Comparison of ENCODE assay signal across 8 mouse cellular contexts in the genomic region with DNA sequence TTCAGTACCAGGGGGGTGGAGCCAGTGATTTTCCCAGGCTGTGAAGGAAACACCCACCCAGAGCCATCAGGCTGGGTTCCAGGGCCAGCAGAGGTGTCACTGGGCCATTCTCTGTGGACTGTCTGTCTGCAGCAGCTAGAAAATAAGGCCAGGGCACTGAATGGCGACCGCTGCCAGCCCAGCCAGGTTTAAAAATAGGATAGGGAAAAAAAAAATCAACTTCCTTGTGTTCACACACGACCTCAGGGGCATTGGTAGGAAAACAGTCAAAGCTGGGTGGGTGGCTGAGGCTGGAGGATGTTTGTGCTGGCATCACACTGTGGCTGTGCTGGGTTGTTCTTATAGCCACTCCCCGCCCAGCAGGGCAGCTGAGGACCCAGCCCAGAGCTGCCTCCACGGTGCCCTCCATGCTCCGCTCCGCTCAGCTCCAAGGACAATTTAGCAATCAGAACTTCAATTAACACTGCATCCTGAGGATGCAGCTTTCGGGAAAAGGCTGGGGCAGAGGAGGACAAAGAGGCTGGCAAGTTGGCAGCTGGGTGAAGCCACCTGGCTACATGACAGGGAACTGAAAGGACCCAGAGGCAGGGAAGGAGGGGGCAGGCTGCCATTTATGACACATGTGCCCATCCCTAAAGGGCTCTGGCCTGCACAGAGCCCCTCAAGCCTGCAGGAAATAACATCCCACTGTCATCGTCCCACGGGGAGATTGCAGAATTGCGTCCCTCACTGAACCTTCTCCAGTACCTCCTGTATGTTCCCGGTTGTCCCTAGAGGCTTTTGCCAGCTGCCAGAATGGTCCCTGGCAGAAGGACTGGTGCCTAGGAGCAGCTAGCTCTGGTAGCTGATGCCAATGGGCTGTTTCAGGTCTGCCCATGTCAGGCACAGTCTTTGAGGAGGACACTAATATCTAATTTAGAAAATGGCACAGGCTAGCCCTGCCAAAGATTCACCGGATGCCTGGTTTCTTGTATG. TPM values are rescaled to one million over a fixed set of nuclear protein-coding genes. Genes with fewer than 3 reads are reported as not detected.
DNase-seq lines count a peak whose midpoint lies in the region; ATAC-seq lines count a peak whose summit lies in the region.

No protein-coding gene starts in this region.

- no peak overlapping the region for H3K4me3 ChIP-seq in embryonic facial prominence, embryonic 14.5 days (ENCODE audit: low read depth, low read length)

- ATAC-seq in embryonic facial prominence, embryonic 14.5 days (ENCODE audit: low read depth): no peak

- H3K4me1 ChIP-seq in embryonic facial prominence, embryonic 14.5 days (ENCODE audit: control insufficient read depth, insufficient read depth, low read length): 0 out of 2 replicates have a peak, but pooled peaks cover 4% of the 10 kb centered on the region

- H3K9me3 ChIP-seq in embryonic facial prominence, embryonic 14.5 days (ENCODE audit: control insufficient read depth, low read length): no peaks in the 10 kb centered on the region

- no peak overlapping the region for H3K4me2 ChIP-seq in embryonic facial prominence, embryonic 14.5 days (ENCODE audit: low read depth, low read length)

- intact Hi-C loops in heart, postnatal 14 days (cut with DNase I): loop anchor here (2.0 kb wide), 1 partner anchor 65 kb away; a partner anchor contains a TSS

- no peaks in the 10 kb centered on the region for H3K36me3 ChIP-seq in embryonic facial prominence, embryonic 14.5 days (ENCODE audit: control insufficient read depth, insufficient read depth, low read length)

- no peaks in the 10 kb centered on the region for H3K27me3 ChIP-seq in embryonic facial prominence, embryonic 14.5 days (replicated peaks; ENCODE audit: control insufficient read depth, insufficient read depth, low read length)

- no peak overlapping the region for H3K9ac ChIP-seq in embryonic facial prominence, embryonic 14.5 days (ENCODE audit: low read depth, low read length)

- peak overlapping the region; percentile 44; the same call in 1 of the 2 replicates for H3K27ac ChIP-seq in embryonic facial prominence, embryonic 14.5 days (replicated peaks; ENCODE audit: low read depth, low read length)

- peak; percentile 37 to 49 for DNase-seq in layer of hippocampus, postnatal 10 days (ENCODE audit: low spot score in 2 of 2)
- no peak for DNase-seq in layer of hippocampus, adult 9-10 months (ENCODE audit: low spot score)
- DNase-seq in embryonic facial prominence, embryonic 14.5 days (ENCODE audit: low spot score): peak; percentile 32
- peak; percentile 52 for DNase-seq in heart, postnatal 14 days
- DNase-seq in lung, postnatal 36 days: peak; percentile 72
- no peak for DNase-seq in layer of hippocampus, adult 11-12 months (ENCODE audit: low spot score)
- no peak for DNase-seq in natural killer cell, adult 2 months (ENCODE audit: low spot score in 2 of 2)
- no peak for DNase-seq in thymus, postnatal 0 days (ENCODE audit: low spot score)

- WGBS in embryonic facial prominence, embryonic 14.5 days: 52% methylated on average over 13 of the region's 13 CpGs

RNA-seq across cellular contexts. Expression of a gene that starts 48.0 kb away (rescaled TPM):
- total RNA-seq in layer of hippocampus, postnatal 10 days (2021): 10 to 100 TPM; 25.0 to 28.3 TPM
- 33.3 and 37.8 TPM in 2 replicates for polyA plus RNA-seq in embryonic facial prominence, embryonic 14.5 days (2014; fragmentation: Nextera tagmentation; extraction: Ambion mirVana)
- total RNA-seq in heart, postnatal 14 days (2021): 10 to 100 TPM; 22.4 TPM
- 38.1 and 38.6 TPM in 2 replicates for polyA plus RNA-seq in thymus, postnatal 0 days (2015; fragmentation: Nextera tagmentation; extraction: Ambion mirVana)

Comparison
In these comparisons a context has a peak if more than half of its experiments do, and no peak if none do; other contexts are left out.
1. DNase-seq: peak in layer of hippocampus, postnatal 10 days (2 of 2), embryonic facial prominence, embryonic 14.5 days (single experiment), heart, postnatal 14 days (2 of 2) and lung, postnatal 36 days (single experiment); none in layer of hippocampus, adult 9-10 months (single experiment), layer of hippocampus, adult 11-12 months (single experiment), natural killer cell, adult 2 months (0 of 2) and thymus, postnatal 0 days (single experiment).